Mouse (Mus musculus) neural tube, embryonic 12.5 days (tissue): ENCODE measurements at regions not wholly inside any gene's neighbourhood (a gene's known extent, or its start where the extent isn't known, plus 50 kb on each side); places are given as distances from the start of the nearest gene placed in this dataset.

Source experiments
- ATAC-seq: fragments of 200-750 bp; cut with Nextera tagmentation; 2 replicates; pipeline ENCODE4 v1.8.0; 2017; ENCODE audit warnings: low read depth, mild to moderate bottlenecking, moderate TSS enrichment, moderate library complexity; ENCODE audit not compliant: low FRiP score
- H3K27ac ChIP-seq: fragments of 300-500 bp; sonication (generic); 2 replicates; pipeline ENCODE4 v1.5.1; 2016
- H3K27me3 ChIP-seq: fragments of 300-500 bp; sonication (generic); replicated peaks from 2 replicates; pipeline ENCODE4 v1.6.1; 2016; ENCODE audit warnings: mild to moderate bottlenecking
- H3K36me3 ChIP-seq: fragments of 300-500 bp; sonication (generic); 2 replicates; pipeline ENCODE4 v1.6.1; 2016; ENCODE audit warnings: mild to moderate bottlenecking
- H3K4me1 ChIP-seq: fragments of 300-500 bp; sonication (generic); 2 replicates; pipeline ENCODE4 v1.6.1; 2016
- H3K4me2 ChIP-seq: fragments of 300-500 bp; sonication (generic); replicated peaks from 2 replicates; pipeline ENCODE4 v1.6.1; 2016; ENCODE audit warnings: mild to moderate bottlenecking
- H3K4me3 ChIP-seq: fragments of 300-500 bp; sonication (generic); 2 replicates; pipeline ENCODE4 v1.5.1; 2016
- H3K9ac ChIP-seq: fragments of 300-500 bp; sonication (generic); 2 replicates; pipeline ENCODE4 v1.6.1; 2016; ENCODE audit warnings: mild to moderate bottlenecking
- H3K9me3 ChIP-seq: fragments of 300-500 bp; sonication (generic); 2 replicates; pipeline ENCODE4 v1.6.1; 2016; ENCODE audit warnings: mild to moderate bottlenecking
- WGBS: fragments of 180-500 bp; shearing (Covaris S2); methylation state at CpG from one replicate; pipeline ENCODE4 v1.1.7; 2016; 5-methylcytosine and 5-hydroxymethylcytosine counted together

DNA sequence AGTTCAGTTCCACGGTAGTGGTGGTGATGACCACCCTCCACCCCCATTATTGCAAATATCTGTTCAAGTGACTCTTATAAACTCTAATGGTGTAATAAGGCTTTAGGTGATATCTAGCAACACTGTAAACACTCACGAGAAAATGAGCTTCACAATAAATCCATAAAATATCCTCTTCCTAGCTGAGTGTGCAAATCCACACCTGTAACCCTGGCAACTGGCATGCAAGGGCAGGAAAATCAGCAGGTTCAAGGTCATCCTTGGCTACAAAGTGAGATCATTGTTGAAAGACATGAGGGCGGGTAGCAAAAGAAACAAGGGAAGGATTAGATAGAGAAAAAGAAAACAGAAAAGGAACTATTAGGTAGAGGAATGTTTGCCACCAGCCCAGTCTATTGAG lies 86.8 kb downstream of the Sox4 start:
- no peak overlapping the region for H3K4me2 ChIP-seq
- peaks cover 43% of the 10 kb centered on the region for H3K36me3 ChIP-seq
- ATAC-seq, result no peak
- no peak overlapping the region for H3K27ac ChIP-seq
- H3K9me3 ChIP-seq, result no peaks in the 10 kb centered on the region
- peaks cover 10% of the 10 kb centered on the region; the same call in 1 of the 2 replicates for H3K4me1 ChIP-seq
- H3K9ac ChIP-seq, result no peak overlapping the region
- no peaks in the 10 kb centered on the region for H3K27me3 ChIP-seq
- H3K4me3 ChIP-seq, result no peak overlapping the region
- WGBS, result 89% methylated on average over 3 of the region's 3 CpGs

DNA sequence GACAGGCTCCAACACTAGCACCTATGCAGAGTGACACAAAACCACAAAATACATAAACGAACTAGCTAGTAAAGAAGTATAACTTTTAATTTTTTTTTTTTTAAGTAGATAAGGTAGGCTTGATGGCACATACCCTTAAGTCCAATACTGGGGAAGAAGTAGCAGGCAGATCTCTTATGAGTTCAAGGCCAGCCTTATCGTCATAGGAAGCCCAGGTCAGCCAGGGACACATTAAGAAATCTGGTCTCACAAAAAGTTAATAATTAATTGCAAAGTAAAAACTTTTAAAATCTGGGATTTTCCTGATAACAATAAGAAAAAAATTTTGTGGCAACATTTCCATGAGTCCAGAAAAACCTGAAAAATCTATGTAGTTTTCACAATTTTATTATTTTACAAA lies 92.9 kb downstream of the Sox4 start:
- Histone ChIP-seq H3K4me1 (peaks cover 22% of the 10 kb centered on the region), H3K27ac (no peak overlapping the region), H3K36me3 (peaks cover 21% of the 10 kb centered on the region), H3K9me3 (no peaks in the 10 kb centered on the region), H3K9ac (no peak overlapping the region), H3K4me2 (no peak overlapping the region), H3K4me3 (no peak overlapping the region), H3K27me3 (no peaks in the 10 kb centered on the region)
- 76% methylated on average over 2 of the region's 2 CpGs for WGBS
- no peak for ATAC-seq

GRCm38 (mm10) chr13:28859829-28860427 lies 93.6 kb downstream of the Sox4 start:
- peak; percentile 67; the same call in 1 of the 2 replicates for ATAC-seq
- Histone ChIP-seq H3K4me3 (no peak overlapping the region), H3K4me2 (peak overlapping the region; percentile 12; the same call in 1 of the 2 replicates), H3K4me1 (peaks cover 22% of the 10 kb centered on the region), H3K9me3 (no peaks in the 10 kb centered on the region), H3K27me3 (no peaks in the 10 kb centered on the region), H3K9ac (no peak overlapping the region), H3K36me3 (peaks cover 17% of the 10 kb centered on the region), H3K27ac (no peak overlapping the region)
- 33% methylated on average over 11 of the region's 11 CpGs for WGBS

DNA sequence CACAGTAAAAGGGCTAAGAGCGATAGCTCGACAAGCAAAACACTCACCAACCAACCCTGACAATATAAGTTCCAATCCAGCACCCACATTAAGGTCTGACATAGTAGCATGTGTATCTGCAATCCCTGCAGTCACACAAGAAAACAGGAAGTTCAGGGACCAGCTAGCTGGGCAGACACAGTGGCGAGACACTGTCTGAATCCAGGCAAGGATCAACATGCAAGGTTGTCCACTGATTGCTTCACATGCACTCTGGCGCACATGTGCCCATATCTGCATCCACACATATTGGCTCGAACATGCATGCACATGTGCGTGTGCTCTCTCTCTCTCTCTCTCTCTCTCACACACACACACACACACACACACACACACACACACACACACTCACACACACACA lies 95.5 kb downstream of the Sox4 start:
- ATAC-seq, result no peak
- Histone ChIP-seq H3K27ac (no peak overlapping the region), H3K4me2 (no peak overlapping the region), H3K9me3 (0 out of 2 replicates have a peak, but pooled peaks cover 10% of the 10 kb centered on the region), H3K4me3 (no peak overlapping the region), H3K27me3 (no peaks in the 10 kb centered on the region), H3K9ac (no peak overlapping the region), H3K4me1 (peaks cover 22% of the 10 kb centered on the region), H3K36me3 (peaks cover 3% of the 10 kb centered on the region; the same call in 1 of the 2 replicates)
- WGBS, result 90% methylated on average over 6 of the region's 6 CpGs

DNA sequence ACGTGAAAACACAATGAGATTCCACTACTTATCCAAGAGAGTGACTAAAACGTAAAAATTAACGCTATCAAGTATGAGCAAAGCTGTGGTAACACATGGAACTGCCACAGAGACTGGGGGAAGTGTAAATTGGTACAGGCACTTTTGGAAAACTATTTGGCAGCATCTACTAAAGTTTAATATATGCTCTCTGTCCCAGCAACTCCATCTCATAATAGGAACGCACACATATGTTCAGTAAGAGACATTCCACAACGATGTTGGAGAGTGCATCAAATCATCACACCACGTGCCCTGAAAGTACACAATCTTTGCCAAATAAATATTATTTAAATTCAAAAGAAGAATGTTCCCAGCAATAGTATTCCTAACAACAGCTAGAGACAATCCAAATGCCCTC lies 96.3 kb downstream of the Sox4 start:
- WGBS, result 92% methylated on average over 6 of the region's 6 CpGs
- Histone ChIP-seq H3K27me3 (no peaks in the 10 kb centered on the region), H3K4me3 (no peak overlapping the region), H3K27ac (no peak overlapping the region), H3K4me1 (peaks cover 22% of the 10 kb centered on the region), H3K4me2 (no peak overlapping the region), H3K36me3 (no peaks in the 10 kb centered on the region; the same call in 1 of the 2 replicates), H3K9me3 (0 out of 2 replicates have a peak, but pooled peaks cover 15% of the 10 kb centered on the region), H3K9ac (no peak overlapping the region)
- no peak for ATAC-seq

- 0 out of 2 replicates have a peak, but pooled peaks cover 15% of the 10 kb centered on the region for H3K9me3 ChIP-seq
- H3K4me3 ChIP-seq, result no peak overlapping the region
- no peaks in the 10 kb centered on the region for H3K36me3 ChIP-seq
- H3K27ac ChIP-seq, result no peak overlapping the region
- H3K27me3 ChIP-seq, result no peaks in the 10 kb centered on the region
- H3K4me2 ChIP-seq, result 0 out of 2 replicates have a peak overlapping the region, but pooled peaks have one; percentile 12
- H3K9ac ChIP-seq, result no peak overlapping the region
- no peak for ATAC-seq
- peaks cover 22% of the 10 kb centered on the region for H3K4me1 ChIP-seq
- 78% methylated on average over 4 of the region's 4 CpGs for WGBS
These were observed 97.0 kb downstream of the Sox4 start for GRCm38 (mm10) chr13:28856472-28856871.

DNA sequence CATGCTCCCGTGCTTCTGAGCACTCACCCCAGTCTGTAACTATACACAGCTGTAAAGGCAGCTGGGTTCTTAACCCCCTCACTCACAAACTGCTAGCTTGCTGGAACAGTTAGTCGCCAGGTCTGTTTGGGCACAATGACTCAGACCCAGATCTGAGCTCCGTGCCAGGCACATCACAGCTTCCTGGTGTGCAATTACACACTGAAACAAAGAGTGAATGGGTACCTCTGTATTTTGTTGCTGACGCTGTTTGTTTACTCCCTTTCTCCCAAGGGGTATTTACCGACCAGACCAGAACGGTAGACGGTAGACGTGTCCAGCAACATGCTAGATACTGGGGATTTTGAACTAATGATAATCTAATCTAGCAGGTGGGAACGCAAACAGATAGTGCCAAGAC lies 99.3 kb downstream of the Sox4 start:
- Histone ChIP-seq H3K4me3 (no peak overlapping the region), H3K27me3 (no peaks in the 10 kb centered on the region), H3K4me2 (no peak overlapping the region), H3K36me3 (no peaks in the 10 kb centered on the region), H3K4me1 (peaks cover 12% of the 10 kb centered on the region), H3K27ac (no peak overlapping the region), H3K9me3 (0 out of 2 replicates have a peak, but pooled peaks cover 15% of the 10 kb centered on the region), H3K9ac (no peak overlapping the region)
- 82% methylated on average over 9 of the region's 9 CpGs for WGBS
- ATAC-seq, result no peak

- Histone ChIP-seq H3K27ac (no peak overlapping the region), H3K9ac (no peak overlapping the region), H3K27me3 (no peaks in the 10 kb centered on the region), H3K4me2 (no peak overlapping the region), H3K4me3 (no peak overlapping the region), H3K36me3 (no peaks in the 10 kb centered on the region), H3K4me1 (peaks cover 24% of the 10 kb centered on the region), H3K9me3 (0 out of 2 replicates have a peak, but pooled peaks cover 9% of the 10 kb centered on the region)
- WGBS, result 94% methylated on average over 5 of the region's 5 CpGs
- no peak for ATAC-seq
These were observed 105.2 kb downstream of the Sox4 start for GRCm38 (mm10) chr13:28848305-28848704.

- Histone ChIP-seq H3K4me3 (no peak overlapping the region), H3K4me1 (peaks cover 27% of the 10 kb centered on the region), H3K36me3 (no peaks in the 10 kb centered on the region), H3K9me3 (0 out of 2 replicates have a peak, but pooled peaks cover under 1% of the 10 kb centered on the region), H3K4me2 (no peak overlapping the region), H3K9ac (no peak overlapping the region), H3K27me3 (no peaks in the 10 kb centered on the region), H3K27ac (no peak overlapping the region)
- 62% methylated on average over 3 of the region's 3 CpGs for WGBS
- no peak for ATAC-seq
These were observed 106.0 kb downstream of the Sox4 start for GRCm38 (mm10) chr13:28847478-28847877.

DNA sequence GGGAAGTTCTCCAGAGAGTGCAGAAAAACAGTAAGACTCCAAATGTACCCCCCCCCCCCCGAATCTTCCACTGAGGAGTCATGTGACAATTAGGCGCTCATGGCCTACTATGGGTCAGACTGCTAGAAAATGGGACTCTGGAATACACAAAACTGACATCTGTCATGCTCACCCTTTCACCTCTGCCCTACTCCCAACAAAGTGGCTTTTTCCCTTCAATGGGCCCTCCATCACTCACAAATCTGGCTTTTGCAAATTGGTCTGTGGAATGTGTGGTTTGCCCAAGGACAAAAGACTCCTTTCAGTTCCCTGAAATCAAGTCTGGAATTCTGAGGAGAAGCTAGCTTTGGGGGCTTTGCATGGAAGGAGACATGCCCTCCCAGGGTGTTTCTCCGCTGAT lies 109.0 kb downstream of the Sox4 start:
- WGBS, result 51% methylated on average over 3 of the region's 3 CpGs

DNA sequence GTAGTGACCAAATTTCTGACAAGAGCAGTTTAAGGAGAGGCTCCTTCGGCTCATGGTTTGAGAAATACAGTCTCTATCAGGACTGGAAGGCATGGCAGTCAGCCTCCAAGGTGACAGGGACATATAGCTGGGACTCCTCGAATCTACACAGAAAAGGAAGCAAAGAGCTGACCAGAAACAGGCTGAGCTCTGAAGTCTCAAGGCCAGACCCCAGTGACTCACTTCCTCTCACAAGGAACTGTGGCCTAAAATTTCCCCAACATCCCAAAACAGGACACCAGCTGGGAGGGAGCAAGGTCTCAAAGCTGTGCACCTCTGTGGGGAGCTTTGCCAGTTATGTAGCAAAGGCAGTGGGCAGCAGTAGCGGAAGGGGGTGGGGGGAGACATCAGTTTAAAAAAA lies 110.7 kb downstream of the Sox4 start:
- Histone ChIP-seq H3K9ac (no peak overlapping the region), H3K4me2 (no peak overlapping the region), H3K4me1 (peaks cover 51% of the 10 kb centered on the region), H3K27me3 (no peaks in the 10 kb centered on the region), H3K9me3 (no peaks in the 10 kb centered on the region), H3K27ac (no peak overlapping the region), H3K4me3 (no peak overlapping the region), H3K36me3 (no peaks in the 10 kb centered on the region)
- no peak for ATAC-seq
- WGBS, result 85% methylated on average over 3 of the region's 3 CpGs

More for the DNA sequence above, 109.0 kb downstream of the Sox4 start:
- Histone ChIP-seq H3K9me3 (no peaks in the 10 kb centered on the region), H3K9ac (no peak overlapping the region), H3K27ac (no peak overlapping the region), H3K4me2 (no peak overlapping the region), H3K4me1 (peaks cover 36% of the 10 kb centered on the region), H3K4me3 (no peak overlapping the region), H3K27me3 (no peaks in the 10 kb centered on the region), H3K36me3 (no peaks in the 10 kb centered on the region)
- no peak for ATAC-seq

GRCm38 (mm10) chr13:28840142-28840541 lies 113.4 kb downstream of the Sox4 start:
- H3K4me3 ChIP-seq, result no peak overlapping the region
- no peak overlapping the region for H3K4me2 ChIP-seq
- no peaks in the 10 kb centered on the region for H3K36me3 ChIP-seq
- WGBS, result 79% methylated on average over 5 of the region's 5 CpGs
- H3K9ac ChIP-seq, result no peak overlapping the region
- H3K27ac ChIP-seq, result no peak overlapping the region
- peak; percentile 21; the same call in 1 of the 2 replicates for ATAC-seq
- H3K27me3 ChIP-seq, result no peaks in the 10 kb centered on the region
- peaks cover 34% of the 10 kb centered on the region for H3K4me1 ChIP-seq
- H3K9me3 ChIP-seq, result no peaks in the 10 kb centered on the region

DNA sequence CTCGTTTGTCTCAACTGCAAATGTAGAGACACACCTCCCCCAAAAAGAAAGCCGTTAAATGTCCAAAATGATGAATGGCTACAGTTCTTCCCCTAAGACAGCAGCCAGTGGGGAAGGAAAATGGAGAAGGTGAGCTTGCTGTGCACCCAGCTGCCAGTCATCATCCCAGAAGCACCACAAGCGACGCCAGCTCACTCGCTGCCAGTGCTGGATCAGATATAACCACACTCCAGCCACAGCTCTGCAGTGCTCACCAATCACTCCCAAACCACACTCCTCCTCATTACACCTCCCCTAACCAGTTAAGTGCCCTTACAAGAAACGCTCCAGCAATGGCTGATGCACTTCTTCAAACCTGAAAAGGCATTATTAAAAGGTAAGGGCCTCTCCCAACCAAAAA lies 114.4 kb downstream of the Sox4 start:
- Histone ChIP-seq H3K36me3 (no peaks in the 10 kb centered on the region), H3K4me1 (peaks cover 32% of the 10 kb centered on the region), H3K27me3 (no peaks in the 10 kb centered on the region), H3K27ac (no peak overlapping the region), H3K4me2 (peak overlapping the region; percentile 36), H3K9me3 (no peaks in the 10 kb centered on the region), H3K9ac (no peak overlapping the region; the same call in 1 of the 2 replicates), H3K4me3 (no peak overlapping the region)
- 24% methylated on average over 6 of the region's 6 CpGs for WGBS
- ATAC-seq, result no peak
